Mouse (Mus musculus): ENCODE measurements around the gene Zfp541.

DNA sequence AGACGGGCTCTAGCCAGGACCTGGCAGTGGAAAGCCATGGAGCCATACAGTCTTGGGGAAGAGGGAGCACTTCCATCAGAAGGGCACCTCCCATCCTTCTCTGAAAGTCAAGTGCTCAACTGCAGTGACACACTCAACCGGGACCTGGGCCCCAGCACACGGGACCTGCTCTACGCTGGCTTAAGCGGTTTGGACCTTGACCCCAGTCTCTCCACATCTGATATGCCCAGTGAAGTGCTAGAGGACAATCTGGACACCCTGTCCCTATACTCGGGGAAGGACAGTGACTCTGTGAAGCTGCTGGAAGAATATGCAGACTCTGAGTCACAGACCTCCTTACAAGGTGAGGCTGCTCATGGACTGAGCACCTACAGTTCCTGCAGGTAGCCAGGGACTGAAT is 10.3 kb downstream of the Zfp541 start:
- TF ChIP-seq CTCF (IDR thresholded peaks at IDR 0.05; ENCODE audit: low read depth) (no peak), EP300 (optimal IDR thresholded peaks at IDR 0.05) (no peak)

All from stomach, postnatal 0 days (tissue).